Mouse (Mus musculus) stomach, embryonic 14.5 days (tissue): ENCODE measurements around the gene Prom1. TPM values are rescaled to one million over a fixed set of nuclear protein-coding genes. Genes with fewer than 3 reads are reported as not detected.

ENCODE experiments used
- ATAC-seq: fragments of 200-750 bp; cut with Nextera tagmentation; 2 replicates; pipeline ENCODE4 v1.8.0; 2017; ENCODE audit warnings: low read depth, moderate TSS enrichment; ENCODE audit not compliant: insufficient number of reproducible peaks, insufficient read depth, low FRiP score
- H3K27ac ChIP-seq: fragments of 300-500 bp; sonication (generic); 2 replicates; pipeline ENCODE4 v1.5.1; 2014; ENCODE audit warnings: mild to moderate bottlenecking, low read length, moderate library complexity, mixed read lengths
- H3K27me3 ChIP-seq: fragments of 300-500 bp; sonication (generic); 2 replicates; pipeline ENCODE4 v1.6.1; 2014; ENCODE audit warnings: low read length, control low read depth, mixed read lengths; ENCODE audit not compliant: control insufficient read depth, insufficient read depth
- H3K36me3 ChIP-seq: fragments of 300-500 bp; sonication (generic); 2 replicates; pipeline ENCODE4 v1.6.1; 2014; ENCODE audit warnings: mild to moderate bottlenecking, control low read depth, low read length, moderate library complexity, mixed read lengths; ENCODE audit not compliant: control insufficient read depth, insufficient read depth
- H3K4me1 ChIP-seq: fragments of 300-500 bp; sonication (generic); 2 replicates; pipeline ENCODE4 v1.6.1; 2014; ENCODE audit warnings: low read length, control low read depth, mixed read lengths; ENCODE audit not compliant: control insufficient read depth, insufficient read depth
- H3K4me2 ChIP-seq: fragments of 300-500 bp; sonication (generic); replicated peaks from 2 replicates; pipeline ENCODE4 v1.6.1; 2014; ENCODE audit warnings: low read depth, low read length, control low read depth
- H3K4me3 ChIP-seq: fragments of 300-500 bp; sonication (generic); 2 replicates; pipeline ENCODE4 v1.5.1; 2014; ENCODE audit warnings: low read depth, low read length, control low read depth
- H3K9ac ChIP-seq: fragments of 300-500 bp; sonication (generic); replicated peaks from 2 replicates; pipeline ENCODE4 v1.6.1; 2014; ENCODE audit warnings: low read depth, mild to moderate bottlenecking, control low read depth, low read length, moderate library complexity, mixed read lengths
- H3K9me3 ChIP-seq: fragments of 300-500 bp; sonication (generic); 2 replicates; pipeline ENCODE4 v1.6.1; 2016; ENCODE audit warnings: low read depth, low read length, control low read depth; ENCODE audit not compliant: control insufficient read depth
- WGBS: fragments of 180-500 bp; shearing (Covaris S2); extraction: QIAGEN DNeasy Blood & Tissue Kit; methylation state at CpG from one replicate; pipeline ENCODE4 v1.1.7; 2014; 5-methylcytosine and 5-hydroxymethylcytosine counted together
- polyA plus RNA-seq: library from polyadenylated mRNA; unstranded; fragments of >200 nt; fragmentation: Nextera tagmentation; extraction: Ambion mirVana; gene quantifications from 2 replicates; pipeline ENCODE4 v1.2.1, GENCODE M21; 2014

The Prom1 gene
- polyA plus RNA-seq, 1 experiment from 2014 or later: 64.5 TPM

- no peaks in the 10 kb centered on the region for H3K27me3 ChIP-seq
- no peaks in the 10 kb centered on the region for H3K4me1 ChIP-seq
- 87% methylated on average over 8 of the region's 8 CpGs for WGBS
- H3K9me3 ChIP-seq: no peaks in the 10 kb centered on the region
- no peak overlapping the region for H3K9ac ChIP-seq
- no peak overlapping the region for H3K4me2 ChIP-seq
- H3K36me3 ChIP-seq: no peaks in the 10 kb centered on the region; the same call in 1 of the 2 replicates
- no peak overlapping the region for H3K4me3 ChIP-seq
- H3K27ac ChIP-seq: no peak overlapping the region
- no peak for ATAC-seq
These were observed 104.2 kb downstream of the Prom1 start for GRCm38 (mm10) chr5:43997626-43998025.

GRCm38 (mm10) chr5:43996162-43996561 is 105.7 kb downstream of the Prom1 start:
- WGBS: 86% methylated on average over 4 of the region's 4 CpGs

GRCm38 (mm10) chr5:43994981-43995380 is 106.9 kb downstream of the Prom1 start:
- Histone ChIP-seq H3K9ac (no peak overlapping the region), H3K36me3 (no peaks in the 10 kb centered on the region), H3K27ac (no peak overlapping the region), H3K4me3 (no peak overlapping the region), H3K4me2 (no peak overlapping the region), H3K27me3 (no peaks in the 10 kb centered on the region), H3K4me1 (no peaks in the 10 kb centered on the region), H3K9me3 (no peaks in the 10 kb centered on the region)
- no peak for ATAC-seq
- WGBS: 80% methylated on average over 2 of the region's 2 CpGs

More at GRCm38 (mm10) chr5:43996162-43996561, 105.7 kb downstream of the Prom1 start:
- H3K4me3 ChIP-seq: no peak overlapping the region
- H3K9ac ChIP-seq: no peak overlapping the region
- no peaks in the 10 kb centered on the region for H3K27me3 ChIP-seq
- H3K4me1 ChIP-seq: no peaks in the 10 kb centered on the region
- no peak for ATAC-seq
- no peaks in the 10 kb centered on the region for H3K9me3 ChIP-seq
- no peaks in the 10 kb centered on the region for H3K36me3 ChIP-seq
- no peak overlapping the region for H3K4me2 ChIP-seq
- H3K27ac ChIP-seq: no peak overlapping the region

GRCm38 (mm10) chr5:43990316-43990715 is 111.5 kb downstream of the Prom1 start:
- WGBS: 48% methylated on average over 6 of the region's 6 CpGs
- no peaks in the 10 kb centered on the region for H3K4me1 ChIP-seq
- no peak for ATAC-seq
- H3K27ac ChIP-seq: no peak overlapping the region
- no peak overlapping the region for H3K9ac ChIP-seq
- no peaks in the 10 kb centered on the region for H3K27me3 ChIP-seq
- no peaks in the 10 kb centered on the region for H3K9me3 ChIP-seq
- H3K4me3 ChIP-seq: no peak overlapping the region
- no peaks in the 10 kb centered on the region for H3K36me3 ChIP-seq
- no peak overlapping the region for H3K4me2 ChIP-seq

- H3K9me3 ChIP-seq: no peaks in the 10 kb centered on the region
- ATAC-seq: no peak
- no peak overlapping the region for H3K4me2 ChIP-seq
- H3K36me3 ChIP-seq: no peaks in the 10 kb centered on the region
- whole genome bisulfite sequencing: 71% methylated on average over 5 of the region's 5 CpGs
- H3K27ac ChIP-seq: no peak overlapping the region
- H3K9ac ChIP-seq: no peak overlapping the region
- H3K4me1 ChIP-seq: no peaks in the 10 kb centered on the region
- H3K4me3 ChIP-seq: no peak overlapping the region
- H3K27me3 ChIP-seq: no peaks in the 10 kb centered on the region
These were observed 112.8 kb downstream of the Prom1 start for GRCm38 (mm10) chr5:43989017-43989416.

GRCm38 (mm10) chr5:43986212-43986611 is 115.6 kb downstream of the Prom1 start:
- Histone ChIP-seq H3K36me3 (no peaks in the 10 kb centered on the region), H3K9me3 (no peaks in the 10 kb centered on the region), H3K9ac (no peak overlapping the region), H3K27ac (no peak overlapping the region), H3K4me2 (no peak overlapping the region), H3K4me1 (no peaks in the 10 kb centered on the region), H3K4me3 (no peak overlapping the region), H3K27me3 (no peaks in the 10 kb centered on the region)
- ATAC-seq: no peak

GRCm38 (mm10) chr5:43982896-43983295 is 118.9 kb downstream of the Prom1 start:
- Histone ChIP-seq H3K4me1 (no peaks in the 10 kb centered on the region), H3K9me3 (no peaks in the 10 kb centered on the region), H3K36me3 (no peaks in the 10 kb centered on the region), H3K27me3 (no peaks in the 10 kb centered on the region), H3K4me3 (no peak overlapping the region), H3K4me2 (no peak overlapping the region), H3K9ac (no peak overlapping the region), H3K27ac (no peak overlapping the region)
- WGBS: 59% methylated on average over 1 of the region's 1 CpGs
- no peak for ATAC-seq

- H3K4me1 ChIP-seq: no peaks in the 10 kb centered on the region
- WGBS: 48% methylated on average over 4 of the region's 4 CpGs
- H3K27ac ChIP-seq: no peak within 1 kb of the TSS
- H3K9me3 ChIP-seq: no peaks in the 10 kb centered on the region
- H3K27me3 ChIP-seq: no peaks in the 10 kb centered on the region
- no peaks in the 10 kb centered on the region for H3K36me3 ChIP-seq
- H3K9ac ChIP-seq: no peak within 1 kb of the TSS
- peak; percentile 74 for ATAC-seq
- 0 out of 2 replicates have a peak within 1 kb of the TSS, but pooled peaks have one; percentile 2 for H3K4me2 ChIP-seq
- no peak within 1 kb of the TSS for H3K4me3 ChIP-seq
These were observed 120.2 kb downstream of the Prom1 start, which contains the start of gene Fgfbp1 for GRCm38 (mm10) chr5:43981620-43982019. TSS of gene Fgfbp1 (minus strand) at chr5:43981779.

GRCm38 (mm10) chr5:43980397-43980796 is 121.4 kb downstream of the Prom1 start:
- Histone ChIP-seq H3K27me3 (no peaks in the 10 kb centered on the region), H3K9me3 (no peaks in the 10 kb centered on the region), H3K9ac (no peak overlapping the region), H3K4me3 (no peak overlapping the region), H3K4me1 (no peaks in the 10 kb centered on the region), H3K36me3 (no peaks in the 10 kb centered on the region), H3K27ac (no peak overlapping the region), H3K4me2 (no peak overlapping the region)
- 64% methylated on average over 2 of the region's 2 CpGs for WGBS
- no peak for ATAC-seq
